Mouse (Mus musculus): ENCODE results near the gene Mtcl1.

GRCm38 (mm10) chr17:66434566-66434965, 15.0 kb downstream of the Mtcl1 start:
- TF ChIP-seq GATA1 (IDR thresholded peaks at IDR 0.05; ENCODE audit: borderline replicate concordance, low read length): no peak
- no peak for TF ChIP-seq FLI1 (IDR thresholded peaks at IDR 0.05; ENCODE audit: low read length)
